17 mouse cellular contexts compared by ENCODE assay signal in the genomic region with DNA sequence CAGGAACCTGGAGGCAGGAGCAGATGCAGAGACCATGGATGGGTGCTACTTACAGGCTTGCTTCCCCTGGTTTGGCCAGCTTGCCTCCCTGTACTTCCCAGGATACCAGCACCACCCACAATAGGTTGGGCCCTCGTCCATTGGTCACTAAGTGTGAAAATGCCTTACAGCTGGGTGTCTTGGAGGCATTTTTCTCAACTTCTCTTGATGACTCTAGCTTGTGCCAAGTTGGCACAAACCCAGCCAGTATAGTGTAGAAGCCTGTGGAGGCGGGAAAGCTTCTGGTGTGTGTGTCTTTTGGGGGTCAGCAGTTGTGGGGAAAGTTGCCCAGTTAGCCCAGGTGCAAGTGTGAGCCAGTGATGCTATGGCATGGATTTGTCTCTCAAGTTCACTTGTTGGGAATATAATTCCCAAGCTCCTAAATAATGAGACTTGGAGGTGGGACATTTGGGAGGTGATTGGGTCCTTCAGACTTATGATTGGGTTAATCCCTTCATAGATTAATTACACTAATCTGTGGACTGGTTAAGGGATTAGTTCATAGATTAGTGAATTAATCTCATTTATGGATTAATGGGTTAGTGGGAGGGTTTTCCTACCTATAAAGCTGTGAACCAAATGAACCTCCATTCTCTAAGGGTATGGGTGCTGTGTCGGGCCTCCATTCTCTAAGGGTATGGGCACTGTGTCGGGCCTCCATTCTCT. TPM values are rescaled to one million over a fixed set of nuclear protein-coding genes. Genes with fewer than 3 reads are reported as not detected.
A peak's percentile ranks its signal among the peaks of the same experiment; 100 is the strongest.
DNase-seq lines count a peak whose midpoint lies in the region; ATAC-seq lines count a peak whose summit lies in the region.
"Had no signal": no experiment of that assay in that cellular context is flagged by ENCODE, and none has a peak within 500 bp of the region (broad histone marks: within the 10 kb centered on the region; RNA-seq: fewer than 3 reads in every experiment).

No protein-coding gene starts in this region.

- H3K36me3 ChIP-seq in forebrain, embryonic 14.5 days (ENCODE audit: control insufficient read depth, insufficient read depth, low read length) = no peaks in the 10 kb centered on the region
- no peaks in the 10 kb centered on the region for H3K36me3 ChIP-seq in forebrain, embryonic 15.5 days
- no peaks in the 10 kb centered on the region for H3K36me3 ChIP-seq in liver, embryonic 11.5 days (ENCODE audit: control insufficient read depth, insufficient read depth, low read length)
- H3K36me3 ChIP-seq: forebrain, embryonic 12.5 days; heart, embryonic 15.5 days; liver, embryonic 12.5 days; neural tube, embryonic 13.5 days had no signal

- no peak overlapping the region for H3K4me2 ChIP-seq in forebrain, embryonic 14.5 days (ENCODE audit: low read length)
- H3K4me2 ChIP-seq in forebrain, embryonic 15.5 days (replicated peaks) = no peak overlapping the region
- H3K4me2 ChIP-seq in liver, embryonic 11.5 days = no peak overlapping the region
- H3K4me2 ChIP-seq: liver, embryonic 12.5 days had no signal

- 82% methylated on average over 4 of the region's 4 CpGs for WGBS in forebrain, embryonic 14.5 days
- 74% methylated on average over 4 of the region's 4 CpGs for WGBS in forebrain, embryonic 15.5 days
- 87% methylated on average over 4 of the region's 4 CpGs for WGBS in liver, embryonic 11.5 days

- no peaks in the 10 kb centered on the region for H3K9me3 ChIP-seq in forebrain, embryonic 14.5 days (replicated peaks; ENCODE audit: control insufficient read depth, low read length)
- no peaks in the 10 kb centered on the region for H3K9me3 ChIP-seq in forebrain, embryonic 15.5 days
- no peaks in the 10 kb centered on the region for H3K9me3 ChIP-seq in liver, embryonic 11.5 days (ENCODE audit: control insufficient read depth, low read length)
- H3K9me3 ChIP-seq: forebrain, embryonic 12.5 days; heart, embryonic 15.5 days; hindbrain, embryonic 10.5 days; kidney, embryonic 15.5 days; limb, embryonic 10.5 days; liver, embryonic 12.5 days; midbrain, embryonic 10.5 days; neural tube, embryonic 13.5 days had no signal

- peaks cover 18% of the 10 kb centered on the region for H3K4me1 ChIP-seq in forebrain, embryonic 14.5 days (ENCODE audit: control insufficient read depth, insufficient read depth, low read length)
- peaks cover 30% of the 10 kb centered on the region for H3K4me1 ChIP-seq in forebrain, embryonic 15.5 days
- peaks cover 21% of the 10 kb centered on the region for H3K4me1 ChIP-seq in liver, embryonic 11.5 days (replicated peaks; ENCODE audit: control insufficient read depth, insufficient read depth, low read length)

- no peaks in the 10 kb centered on the region for H3K27me3 ChIP-seq in forebrain, embryonic 14.5 days (replicated peaks; ENCODE audit: control insufficient read depth, insufficient read depth, low read length)
- no peaks in the 10 kb centered on the region for H3K27me3 ChIP-seq in forebrain, embryonic 15.5 days
- H3K27me3 ChIP-seq in liver, embryonic 11.5 days (replicated peaks; ENCODE audit: control insufficient read depth, insufficient read depth, low read length) = no peaks in the 10 kb centered on the region
- H3K27me3 ChIP-seq: forebrain, embryonic 12.5 days; heart, embryonic 15.5 days; kidney, embryonic 15.5 days; liver, embryonic 12.5 days; neural tube, embryonic 13.5 days had no signal

- no peak overlapping the region for H3K9ac ChIP-seq in forebrain, embryonic 14.5 days (ENCODE audit: low read length)
- no peak overlapping the region for H3K9ac ChIP-seq in forebrain, embryonic 15.5 days (replicated peaks)
- no peak overlapping the region for H3K9ac ChIP-seq in liver, embryonic 11.5 days (ENCODE audit: low read depth, low read length)
- H3K9ac ChIP-seq: forebrain, embryonic 12.5 days; heart, embryonic 15.5 days; kidney, embryonic 15.5 days; liver, embryonic 12.5 days; neural tube, embryonic 13.5 days had no signal

- intact Hi-C loops in left cerebral cortex, postnatal 4 days (cut with DNase I) = loop anchor here (10.0 kb wide), 1 partner anchor 158 kb away; no protein-coding TSS in a partner anchor
- intact Hi-C loops in left cerebral cortex, postnatal 36 days (cut with DNase I) = loop anchor here (10.0 kb wide), 1 partner anchor 758 kb away; no protein-coding TSS in a partner anchor

- H3K27ac ChIP-seq in forebrain, embryonic 14.5 days (ENCODE audit: low read depth, low read length) = no peak overlapping the region
- no peak overlapping the region for H3K27ac ChIP-seq in forebrain, embryonic 15.5 days (replicated peaks)
- no peak overlapping the region for H3K27ac ChIP-seq in liver, embryonic 11.5 days (ENCODE audit: low read depth, low read length)
- H3K27ac ChIP-seq: forebrain, embryonic 12.5 days; heart, embryonic 15.5 days; hindbrain, embryonic 10.5 days; kidney, embryonic 15.5 days; limb, embryonic 10.5 days; liver, embryonic 12.5 days; midbrain, embryonic 10.5 days; neural tube, embryonic 13.5 days; stomach, postnatal 0 days had no signal

- peak; percentile 12 for DNase-seq in forebrain, embryonic 14.5 days (ENCODE audit: low spot score)
- DNase-seq in left cerebral cortex, postnatal 4 days = peak; percentile 28
- no peak for DNase-seq in left cerebral cortex, postnatal 36 days (ENCODE audit: low spot score in 2 of 2)
- DNase-seq in right cerebral cortex, postnatal 14 days = peak; percentile 19
- DNase-seq in right cerebral cortex, adult 2 months (ENCODE audit: low spot score in 2 of 2) = no peak
- no peak for DNase-seq in liver, embryonic 11.5 days (ENCODE audit: low spot score)

- no peak for ATAC-seq in forebrain, embryonic 14.5 days
- no peak for ATAC-seq in forebrain, embryonic 15.5 days (replicated peaks)
- no peak for ATAC-seq in liver, embryonic 11.5 days (replicated peaks; ENCODE audit: low FRiP score)
- ATAC-seq: inflammation-experienced regulatory T-cells, adult 6 months; liver, embryonic 12.5 days had no signal

- no peak overlapping the region for H3K4me3 ChIP-seq in forebrain, embryonic 14.5 days (ENCODE audit: low read depth, low read length)
- H3K4me3 ChIP-seq in forebrain, embryonic 15.5 days = no peak overlapping the region
- no peak overlapping the region for H3K4me3 ChIP-seq in liver, embryonic 11.5 days (ENCODE audit: low read depth, low read length)
- H3K4me3 ChIP-seq: forebrain, embryonic 12.5 days; hindbrain, embryonic 10.5 days; kidney, embryonic 15.5 days; limb, embryonic 10.5 days; liver, embryonic 12.5 days; midbrain, embryonic 10.5 days had no signal

RNA-seq across cellular contexts. Expression of a gene that starts 2.9 kb away (rescaled TPM):
- 20.4 and 26.6 TPM in 2 replicates for polyA plus RNA-seq in forebrain, embryonic 14.5 days (2014; fragmentation: Nextera tagmentation; extraction: Ambion mirVana)
- 26.6 and 27.8 TPM in 2 replicates for polyA plus RNA-seq in forebrain, embryonic 15.5 days (2015; fragmentation: Nextera tagmentation; extraction: Ambion mirVana)
- total RNA-seq in left cerebral cortex, postnatal 4 days (2021) = 10 to 100 TPM; 33.3 to 34.3 TPM
- 10 to 100 TPM; 18.8 to 25.5 TPM for total RNA-seq in left cerebral cortex, postnatal 36 days (2021)
- 9.4 and 10.1 TPM in 2 replicates for polyA plus RNA-seq in liver, embryonic 11.5 days (2014; fragmentation: Nextera tagmentation; extraction: Ambion mirVana)

Comparison
In these comparisons a context has a peak if more than half of its experiments do, and no peak if none do; other contexts are left out.
1. DNase-seq: peak in forebrain, embryonic 14.5 days (single experiment), left cerebral cortex, postnatal 4 days (single experiment) and right cerebral cortex, postnatal 14 days (single experiment); none in left cerebral cortex, postnatal 36 days (0 of 2), right cerebral cortex, adult 2 months (0 of 2) and liver, embryonic 11.5 days (single experiment).